Comparison of ENCODE assay signal across 17 mouse cellular contexts in genomic region chr1:40884943-40885342, GRCm38 (mm10).
DNase-seq lines count a peak whose midpoint lies in the region; ATAC-seq and TF ChIP-seq lines count a peak whose summit lies in the region.
"Had no signal": no experiment of that assay in that cellular context is flagged by ENCODE, and none has a peak within 500 bp of the region (broad histone marks: within the 10 kb centered on the region; RNA-seq: fewer than 3 reads in every experiment).

No protein-coding gene starts in this region.

- no peak overlapping the region for H3K9ac ChIP-seq in kidney, postnatal 0 days (ENCODE audit: low read depth, low read length)
- H3K9ac ChIP-seq in midbrain, postnatal 0 days (replicated peaks; ENCODE audit: low read length, poor library complexity, severe bottlenecking) = no peak overlapping the region
- no peak overlapping the region for H3K9ac ChIP-seq in midbrain, embryonic 13.5 days (replicated peaks)
- H3K9ac ChIP-seq: embryonic facial prominence, embryonic 12.5 days; heart, embryonic 15.5 days had no signal

- H3K4me1 ChIP-seq in kidney, postnatal 0 days (replicated peaks; ENCODE audit: insufficient read depth, low read length) = no peaks in the 10 kb centered on the region
- H3K4me1 ChIP-seq in midbrain, postnatal 0 days (ENCODE audit: insufficient read depth, low read length) = no peaks in the 10 kb centered on the region
- H3K4me1 ChIP-seq in midbrain, embryonic 13.5 days (replicated peaks) = peaks cover 7% of the 10 kb centered on the region
- H3K4me1 ChIP-seq: embryonic facial prominence, embryonic 12.5 days; megakaryocyte, embryonic 14.5 days had no signal

- H3K4me2 ChIP-seq in kidney, postnatal 0 days (ENCODE audit: low read length) = no peak overlapping the region
- H3K4me2 ChIP-seq in midbrain, postnatal 0 days (ENCODE audit: low read depth, low read length, poor library complexity, severe bottlenecking) = no peak overlapping the region
- H3K4me2 ChIP-seq in midbrain, embryonic 13.5 days (replicated peaks) = no peak overlapping the region
- H3K4me2 ChIP-seq: embryonic facial prominence, embryonic 12.5 days; heart, embryonic 15.5 days had no signal

- no peak for ATAC-seq in CD4-positive, CD25-positive, alpha-beta regulatory T cell, adult 4 months
- ATAC-seq in kidney, postnatal 0 days (replicated peaks; ENCODE audit: low FRiP score, low read depth) = no peak
- no peak for ATAC-seq in midbrain, postnatal 0 days (ENCODE audit: low FRiP score)
- no peak for ATAC-seq in midbrain, embryonic 13.5 days
- ATAC-seq: forebrain, embryonic 16.5 days; inflammation-experienced regulatory T-cells, adult 6 months; midbrain, embryonic 16.5 days had no signal

- no peaks in the 10 kb centered on the region for H3K36me3 ChIP-seq in kidney, postnatal 0 days (ENCODE audit: insufficient read depth, low read length)
- no peaks in the 10 kb centered on the region for H3K36me3 ChIP-seq in midbrain, postnatal 0 days (ENCODE audit: insufficient read depth, low read length)
- H3K36me3 ChIP-seq in midbrain, embryonic 13.5 days = no peaks in the 10 kb centered on the region
- H3K36me3 ChIP-seq: embryonic facial prominence, embryonic 12.5 days; heart, embryonic 15.5 days had no signal

- H3K27me3 ChIP-seq in kidney, postnatal 0 days (ENCODE audit: insufficient read depth, low read length) = no peaks in the 10 kb centered on the region
- H3K27me3 ChIP-seq in midbrain, postnatal 0 days (ENCODE audit: insufficient read depth, low read length) = no peaks in the 10 kb centered on the region
- no peaks in the 10 kb centered on the region for H3K27me3 ChIP-seq in midbrain, embryonic 13.5 days
- H3K27me3 ChIP-seq: CH12.LX; embryonic facial prominence, embryonic 12.5 days; heart, embryonic 15.5 days; megakaryocyte, embryonic 14.5 days had no signal

- no peaks in the 10 kb centered on the region for H3K9me3 ChIP-seq in kidney, postnatal 0 days (replicated peaks; ENCODE audit: low read length)
- H3K9me3 ChIP-seq in midbrain, postnatal 0 days (ENCODE audit: low read length) = no peaks in the 10 kb centered on the region
- H3K9me3 ChIP-seq in midbrain, embryonic 13.5 days = no peaks in the 10 kb centered on the region
- H3K9me3 ChIP-seq: embryonic facial prominence, embryonic 12.5 days; heart, embryonic 15.5 days; megakaryocyte, embryonic 14.5 days had no signal

- TF ChIP-seq CTCF in kidney, postnatal 0 days (IDR thresholded peaks at IDR 0.05; ENCODE audit: low read depth) = peak; percentile 38; the same call in 1 of the 2 replicates
- TF ChIP-seq CTCF in midbrain, postnatal 0 days (IDR thresholded peaks at IDR 0.05) = peak; percentile 37

- 78% methylated on average over 6 of the region's 6 CpGs for WGBS in kidney, postnatal 0 days
- 80% methylated on average over 6 of the region's 6 CpGs for WGBS in midbrain, postnatal 0 days
- WGBS in midbrain, embryonic 13.5 days = 82% methylated on average over 6 of the region's 6 CpGs

- no peak overlapping the region for H3K27ac ChIP-seq in kidney, postnatal 0 days
- no peak overlapping the region for H3K27ac ChIP-seq in midbrain, postnatal 0 days (ENCODE audit: low read depth, low read length)
- H3K27ac ChIP-seq in midbrain, embryonic 13.5 days = no peak overlapping the region
- H3K27ac ChIP-seq: embryonic facial prominence, embryonic 12.5 days; heart, embryonic 15.5 days had no signal

- peak; percentile 6 for DNase-seq in CD4-positive, CD25-positive, alpha-beta regulatory T cell, adult 2 months (ENCODE audit: low read depth, low spot score)
- no peak for DNase-seq in kidney, postnatal 0 days (ENCODE audit: low spot score)
- no peak for DNase-seq in kidney, adult 11 months
- no peak for DNase-seq in midbrain, postnatal 0 days (ENCODE audit: low spot score)
- DNase-seq in cerebellum, adult 9-11 months = no peak
- no peak for DNase-seq in embryo, embryonic 9.5 days (ENCODE audit: extremely low spot score)
- DNase-seq: cerebellum, adult 18-20 months; lung, postnatal 10 days had no signal

- H3K4me3 ChIP-seq in kidney, postnatal 0 days (replicated peaks; ENCODE audit: low read depth, low read length) = no peak overlapping the region
- H3K4me3 ChIP-seq in midbrain, postnatal 0 days (ENCODE audit: low read depth, low read length) = no peak overlapping the region
- H3K4me3 ChIP-seq in midbrain, embryonic 13.5 days (replicated peaks) = no peak overlapping the region
- H3K4me3 ChIP-seq: embryonic facial prominence, embryonic 12.5 days; heart, embryonic 15.5 days; megakaryocyte, embryonic 14.5 days had no signal
